8 mouse cellular contexts compared by ENCODE assay signal in genomic region chr14:25633539-25634300, GRCm38 (mm10).
A peak's percentile ranks its signal among the peaks of the same experiment; 100 is the strongest.
DNase-seq lines count a peak whose midpoint lies in the region; ATAC-seq lines count a peak whose summit lies in the region.

No protein-coding gene starts in this region.

- no peak overlapping the region for H3K4me2 ChIP-seq in forebrain, embryonic 14.5 days (ENCODE audit: low read length)
- H3K4me2 ChIP-seq in hindbrain, embryonic 16.5 days (ENCODE audit: low read length): no peak overlapping the region
- no peak overlapping the region for H3K4me2 ChIP-seq in stomach, embryonic 14.5 days (replicated peaks; ENCODE audit: low read depth, low read length)

- H3K36me3 ChIP-seq in forebrain, embryonic 14.5 days (ENCODE audit: control insufficient read depth, insufficient read depth, low read length): peaks cover 30% of the 10 kb centered on the region
- H3K36me3 ChIP-seq in hindbrain, embryonic 16.5 days (ENCODE audit: control insufficient read depth, insufficient read depth, low read length): peaks cover 9% of the 10 kb centered on the region; the same call in 1 of the 2 replicates
- H3K36me3 ChIP-seq in stomach, embryonic 14.5 days (ENCODE audit: control insufficient read depth, insufficient read depth, low read length): peaks cover 29% of the 10 kb centered on the region

- no peak overlapping the region for H3K4me3 ChIP-seq in forebrain, embryonic 14.5 days (ENCODE audit: low read depth, low read length)
- H3K4me3 ChIP-seq in hindbrain, embryonic 16.5 days (ENCODE audit: low read length): no peak overlapping the region
- no peak overlapping the region for H3K4me3 ChIP-seq in stomach, embryonic 14.5 days (ENCODE audit: low read depth, low read length)

- peak; percentile 96 for DNase-seq in heart, adult 11 months
- DNase-seq in heart, postnatal 25 days (ENCODE audit: low spot score): no peak
- peak; percentile 61 for DNase-seq in adrenal gland, postnatal 14 days
- DNase-seq in forebrain, embryonic 14.5 days (ENCODE audit: low spot score): peak; percentile 80
- no peak for DNase-seq in thymus, postnatal 0 days (ENCODE audit: low spot score)
- DNase-seq in embryo, embryonic 10.5 days (ENCODE audit: low spot score): no peak

- H3K9ac ChIP-seq in forebrain, embryonic 14.5 days (ENCODE audit: low read length): peak overlapping the region; percentile 21
- H3K9ac ChIP-seq in hindbrain, embryonic 16.5 days (ENCODE audit: low read depth, low read length): peak overlapping the region; percentile 6; the same call in 1 of the 2 replicates
- no peak overlapping the region for H3K9ac ChIP-seq in stomach, embryonic 14.5 days (replicated peaks; ENCODE audit: low read depth, low read length)

- H3K27me3 ChIP-seq in forebrain, embryonic 14.5 days (replicated peaks; ENCODE audit: control insufficient read depth, insufficient read depth, low read length): no peaks in the 10 kb centered on the region
- no peaks in the 10 kb centered on the region for H3K27me3 ChIP-seq in hindbrain, embryonic 16.5 days (replicated peaks; ENCODE audit: control insufficient read depth, insufficient read depth, low read length)
- H3K27me3 ChIP-seq in stomach, embryonic 14.5 days (ENCODE audit: control insufficient read depth, insufficient read depth, low read length): no peaks in the 10 kb centered on the region

- WGBS in forebrain, embryonic 14.5 days: 40% methylated on average over 14 of the region's 14 CpGs
- whole genome bisulfite sequencing in hindbrain, embryonic 16.5 days: 34% methylated on average over 14 of the region's 14 CpGs
- WGBS in stomach, embryonic 14.5 days: 74% methylated on average over 14 of the region's 14 CpGs

- ATAC-seq in forebrain, embryonic 14.5 days: peak; percentile 65; the same call in 1 of the 2 replicates
- ATAC-seq in hindbrain, embryonic 16.5 days: peak; percentile 60; the same call in 1 of the 2 replicates
- ATAC-seq in stomach, embryonic 14.5 days (ENCODE audit: insufficient number of reproducible peaks, insufficient read depth, low FRiP score, low read depth): no peak

- no peaks in the 10 kb centered on the region for H3K9me3 ChIP-seq in forebrain, embryonic 14.5 days (replicated peaks; ENCODE audit: control insufficient read depth, low read length)
- no peaks in the 10 kb centered on the region for H3K9me3 ChIP-seq in hindbrain, embryonic 16.5 days (ENCODE audit: control insufficient read depth, low read length)
- H3K9me3 ChIP-seq in stomach, embryonic 14.5 days (ENCODE audit: control insufficient read depth, low read depth, low read length): no peaks in the 10 kb centered on the region

- H3K27ac ChIP-seq in forebrain, embryonic 14.5 days (ENCODE audit: low read depth, low read length): peak overlapping the region; percentile 53
- peak overlapping the region; percentile 74 for H3K27ac ChIP-seq in hindbrain, embryonic 16.5 days (ENCODE audit: low read depth, low read length)
- peak overlapping the region; percentile 15; the same call in 1 of the 2 replicates for H3K27ac ChIP-seq in stomach, embryonic 14.5 days (ENCODE audit: low read length)

- peaks cover 31% of the 10 kb centered on the region for H3K4me1 ChIP-seq in forebrain, embryonic 14.5 days (ENCODE audit: control insufficient read depth, insufficient read depth, low read length)
- H3K4me1 ChIP-seq in hindbrain, embryonic 16.5 days (ENCODE audit: control insufficient read depth, insufficient read depth, low read depth, low read length): peaks cover 52% of the 10 kb centered on the region
- H3K4me1 ChIP-seq in stomach, embryonic 14.5 days (ENCODE audit: control insufficient read depth, insufficient read depth, low read length): peaks cover 10% of the 10 kb centered on the region

- intact Hi-C loops in heart, postnatal 25 days (cut with DNase I): no loop called here

Comparison
In these comparisons a context has a peak if more than half of its experiments do, and no peak if none do; other contexts are left out.
1. DNase-seq: peak in heart, adult 11 months (single experiment), adrenal gland, postnatal 14 days (single experiment) and forebrain, embryonic 14.5 days (single experiment); none in heart, postnatal 25 days (single experiment), thymus, postnatal 0 days (single experiment) and embryo, embryonic 10.5 days (single experiment).
2. H3K27ac ChIP-seq: peak in every context shown above with its lines; median percentile 74 in hindbrain, embryonic 16.5 days; 53 in forebrain, embryonic 14.5 days; 15 in stomach, embryonic 14.5 days.